33 mouse cellular contexts compared by ENCODE assay signal in the genomic region with DNA sequence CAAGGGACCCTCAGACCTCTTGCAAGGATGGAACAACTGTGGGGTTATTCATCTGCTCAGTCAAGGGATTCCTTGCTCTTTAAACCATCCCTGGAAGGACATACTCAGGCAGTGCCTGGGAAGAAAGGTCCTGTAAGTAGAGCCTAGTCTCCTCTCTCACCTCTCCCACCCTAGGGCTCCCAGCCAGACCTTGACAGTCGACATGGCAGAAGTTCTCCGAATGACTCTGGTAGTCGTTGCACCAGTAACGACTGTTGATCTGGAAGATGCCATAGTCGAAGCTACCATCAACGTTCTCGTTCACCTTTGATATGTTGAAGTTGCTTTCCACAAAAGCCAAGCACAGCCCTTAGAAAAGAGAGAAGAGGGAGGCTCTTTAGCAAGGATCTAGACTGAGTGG. TPM values are rescaled to one million over a fixed set of nuclear protein-coding genes. Genes with fewer than 3 reads are reported as not detected.
"Had no signal": no experiment of that assay in that cellular context is flagged by ENCODE, and none has a peak within 500 bp of the region (broad histone marks: within the 10 kb centered on the region; RNA-seq: fewer than 3 reads in every experiment).

No protein-coding gene starts in this region.

- H3K27ac ChIP-seq: embryonic facial prominence, embryonic 10.5 days; embryonic facial prominence, embryonic 12.5 days; embryonic facial prominence, embryonic 13.5 days; embryonic facial prominence, embryonic 15.5 days; forebrain, embryonic 10.5 days; forebrain, embryonic 12.5 days; forebrain, embryonic 13.5 days; forebrain, embryonic 15.5 days; gastrocnemius, adult 2 months; heart, adult 2 months had no signal

- H3K4me3 ChIP-seq: embryonic facial prominence, embryonic 10.5 days; embryonic facial prominence, embryonic 12.5 days; embryonic facial prominence, embryonic 13.5 days; embryonic facial prominence, embryonic 15.5 days; erythroblast, embryonic 14.5 days; forebrain, embryonic 10.5 days; forebrain, embryonic 12.5 days; forebrain, embryonic 13.5 days; forebrain, embryonic 15.5 days; gastrocnemius, adult 2 months; heart, adult 2 months had no signal

- ATAC-seq: forebrain, embryonic 13.5 days; forebrain, embryonic 14.5 days; forebrain, embryonic 15.5 days; forebrain, embryonic 16.5 days; forebrain, postnatal 0 days had no signal

- H3K4me1 ChIP-seq: embryonic facial prominence, embryonic 10.5 days; embryonic facial prominence, embryonic 12.5 days; embryonic facial prominence, embryonic 13.5 days; embryonic facial prominence, embryonic 15.5 days; forebrain, embryonic 10.5 days; forebrain, embryonic 12.5 days; forebrain, embryonic 13.5 days; forebrain, embryonic 15.5 days had no signal

- H3K9ac ChIP-seq: embryonic facial prominence, embryonic 12.5 days; embryonic facial prominence, embryonic 13.5 days; embryonic facial prominence, embryonic 15.5 days; forebrain, embryonic 12.5 days; forebrain, embryonic 13.5 days; forebrain, embryonic 15.5 days; forebrain, postnatal 0 days had no signal

- H3K9me3 ChIP-seq: embryonic facial prominence, embryonic 10.5 days; embryonic facial prominence, embryonic 12.5 days; embryonic facial prominence, embryonic 13.5 days; embryonic facial prominence, embryonic 15.5 days; forebrain, embryonic 10.5 days; forebrain, embryonic 12.5 days; forebrain, embryonic 13.5 days; forebrain, embryonic 15.5 days had no signal

- DNase-seq: cerebellum, adult 2 months; cerebellum, adult 8-10 months; cerebellum, adult 9-10 months; cerebellum, adult 9-11 months; cerebellum, postnatal 10 days; cerebellum, postnatal 14 days; cerebellum, postnatal 25 days; cerebellum, postnatal 36 days; embryo, embryonic 11 days; forebrain, postnatal 0 days; gastrocnemius, adult 2 months; gastrocnemius, postnatal 10 days; gastrocnemius, postnatal 14 days; gastrocnemius, postnatal 25 days; gastrocnemius, postnatal 36 days; heart, adult 18-20 months; heart, adult 2 months had no signal

- H3K4me2 ChIP-seq: embryonic facial prominence, embryonic 12.5 days; embryonic facial prominence, embryonic 13.5 days; embryonic facial prominence, embryonic 15.5 days; forebrain, embryonic 12.5 days; forebrain, embryonic 13.5 days; forebrain, embryonic 15.5 days had no signal

- H3K36me3 ChIP-seq: embryonic facial prominence, embryonic 10.5 days; embryonic facial prominence, embryonic 12.5 days; embryonic facial prominence, embryonic 13.5 days; embryonic facial prominence, embryonic 15.5 days; forebrain, embryonic 10.5 days; forebrain, embryonic 12.5 days; forebrain, embryonic 15.5 days had no signal

RNA-seq across cellular contexts. Expression of gene Lyzl6, which starts 3.9 kb away (rescaled TPM):
- polyA plus RNA-seq: cerebellum, adult 2 months; cortical plate, adult 2 months; embryonic facial prominence, embryonic 10.5 days; embryonic facial prominence, embryonic 11.5 days; embryonic facial prominence, embryonic 12.5 days; embryonic facial prominence, embryonic 13.5 days; embryonic facial prominence, embryonic 14.5 days; embryonic facial prominence, embryonic 15.5 days; erythroblast, embryonic 14.5 days; forebrain, embryonic 10.5 days; forebrain, embryonic 11.5 days; forebrain, embryonic 12.5 days; forebrain, embryonic 13.5 days; forebrain, embryonic 14.5 days; forebrain, embryonic 15.5 days; forebrain, embryonic 16.5 days; forebrain, postnatal 0 days; frontal cortex, adult 2 months; heart, adult 2 months had no signal

RNA-seq across cellular contexts. Expression of gene Gm884, which starts 13.9 kb away (rescaled TPM):
- polyA plus RNA-seq: cerebellum, adult 2 months; cortical plate, adult 2 months; embryonic facial prominence, embryonic 10.5 days; embryonic facial prominence, embryonic 11.5 days; embryonic facial prominence, embryonic 12.5 days; embryonic facial prominence, embryonic 13.5 days; embryonic facial prominence, embryonic 14.5 days; embryonic facial prominence, embryonic 15.5 days; erythroblast, embryonic 14.5 days; forebrain, embryonic 10.5 days; forebrain, embryonic 11.5 days; forebrain, embryonic 12.5 days; forebrain, embryonic 13.5 days; forebrain, embryonic 14.5 days; forebrain, embryonic 15.5 days; forebrain, embryonic 16.5 days; forebrain, postnatal 0 days; frontal cortex, adult 2 months; heart, adult 2 months had no signal

RNA-seq across cellular contexts. Expression of gene Rprml, which starts 14.6 kb away (rescaled TPM):
- polyA plus RNA-seq: embryonic facial prominence, embryonic 14.5 days; erythroblast, embryonic 14.5 days; forebrain, embryonic 10.5 days; forebrain, embryonic 11.5 days; forebrain, embryonic 12.5 days; heart, adult 2 months had no signal
